Mouse (Mus musculus) ES-E14 (cell line): ENCODE results near the gene Asah2.

Experiments used
- CHD2 ChIP-seq: IDR thresholded peaks from 2 replicates; pipeline ENCODE4 v1.6.1; 2014; ENCODE audit warnings: mild to moderate bottlenecking, low read depth, low read length, inconsistent platforms
- HCFC1 ChIP-seq: IDR thresholded peaks from 2 replicates; pipeline ENCODE4 v1.6.1; 2012; ENCODE audit warnings: low read length, inconsistent platforms, borderline replicate concordance; ENCODE audit not compliant: insufficient read depth
- MAFK ChIP-seq: IDR thresholded peaks from 2 replicates; pipeline ENCODE4 v1.6.1; 2014; ENCODE audit warnings: mild to moderate bottlenecking, low read depth, low read length, inconsistent platforms; ENCODE audit not compliant: insufficient read depth
- ZC3H11A ChIP-seq: IDR thresholded peaks from 2 replicates; pipeline ENCODE4 v1.6.1; 2012; ENCODE audit warnings: low read depth, mild to moderate bottlenecking, inconsistent platforms, low read length, borderline replicate concordance
- ZNF384 ChIP-seq: IDR thresholded peaks from 2 replicates; pipeline ENCODE4 v1.6.1; 2012; ENCODE audit warnings: low read depth, low read length, inconsistent platforms

DNA sequence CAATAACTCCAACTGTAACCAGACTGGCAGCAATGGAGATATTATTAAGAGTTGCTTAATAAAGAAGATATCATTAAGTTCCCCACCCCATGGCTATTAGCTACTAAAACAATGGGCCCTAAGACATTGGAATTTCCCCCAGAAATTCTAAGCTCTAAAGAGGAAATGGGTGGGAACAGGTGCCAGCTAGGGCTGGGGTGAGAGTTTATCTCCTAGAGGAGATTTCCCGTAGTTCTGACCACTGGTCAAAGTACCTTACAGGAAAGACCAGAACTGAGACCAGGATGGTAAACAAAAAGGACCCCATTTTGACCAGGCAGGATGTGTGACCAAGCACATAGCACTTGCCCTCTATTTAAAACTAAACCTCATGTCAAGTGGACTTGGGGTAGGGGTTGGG lies 52.3 kb downstream of the Asah2 start:
- TF ChIP-seq MAFK (no peak), ZC3H11A (no peak), CHD2 (no peak), ZNF384 (no peak), HCFC1 (no peak)
